ENCODE assay signal across 11 mouse cellular contexts in genomic region chr10:121374693-121375620, GRCm38 (mm10). TPM values are rescaled to one million over a fixed set of nuclear protein-coding genes. Genes with fewer than 3 reads are reported as not detected.
A peak's percentile ranks its signal among the peaks of the same experiment; 100 is the strongest.
DNase-seq lines count a peak whose midpoint lies in the region; ATAC-seq and TF ChIP-seq lines count a peak whose summit lies in the region.
"Had no signal": no experiment of that assay in that cellular context is flagged by ENCODE, and none has a peak within 500 bp of the region (broad histone marks: within the 10 kb centered on the region; RNA-seq: fewer than 3 reads in every experiment).

No protein-coding gene starts in this region.

- H3K27ac ChIP-seq in intestine, postnatal 0 days (ENCODE audit: low read depth, low read length), result peak overlapping the region; percentile 77
- no peak overlapping the region for H3K27ac ChIP-seq in intestine, embryonic 16.5 days (ENCODE audit: low read length)
- H3K27ac ChIP-seq in liver, embryonic 16.5 days (ENCODE audit: low read length), result peak overlapping the region; percentile 17; the same call in 1 of the 2 replicates
- no peak overlapping the region for H3K27ac ChIP-seq in midbrain, embryonic 14.5 days (replicated peaks; ENCODE audit: low read depth, low read length)
- H3K27ac ChIP-seq: limb, embryonic 15.5 days had no signal

- H3K27me3 ChIP-seq in intestine, postnatal 0 days (replicated peaks; ENCODE audit: control insufficient read depth, insufficient read depth, low read length), result no peaks in the 10 kb centered on the region
- H3K27me3 ChIP-seq in intestine, embryonic 16.5 days (replicated peaks; ENCODE audit: control insufficient read depth, insufficient read depth, low read length), result no peaks in the 10 kb centered on the region
- H3K27me3 ChIP-seq in liver, embryonic 16.5 days (ENCODE audit: control insufficient read depth, insufficient read depth, low read depth, low read length), result no peaks in the 10 kb centered on the region
- H3K27me3 ChIP-seq in midbrain, embryonic 14.5 days (ENCODE audit: control insufficient read depth, insufficient read depth, low read length), result no peaks in the 10 kb centered on the region
- H3K27me3 ChIP-seq: limb, embryonic 15.5 days had no signal

- WGBS in intestine, postnatal 0 days, result 75% methylated on average over 17 of the region's 17 CpGs
- 80% methylated on average over 17 of the region's 17 CpGs for WGBS in intestine, embryonic 16.5 days
- 27% methylated on average over 17 of the region's 17 CpGs for WGBS in liver, embryonic 16.5 days (ENCODE audit: insufficient replicate concordance)
- WGBS in midbrain, embryonic 14.5 days, result 92% methylated on average over 17 of the region's 17 CpGs

- no peaks in the 10 kb centered on the region for H3K9me3 ChIP-seq in intestine, postnatal 0 days (ENCODE audit: control insufficient read depth)
- H3K9me3 ChIP-seq in intestine, embryonic 16.5 days (ENCODE audit: control insufficient read depth, low read length), result no peaks in the 10 kb centered on the region
- H3K9me3 ChIP-seq in liver, embryonic 16.5 days (replicated peaks; ENCODE audit: control insufficient read depth, low read length), result no peaks in the 10 kb centered on the region
- H3K9me3 ChIP-seq in midbrain, embryonic 14.5 days (ENCODE audit: control insufficient read depth, low read length), result no peaks in the 10 kb centered on the region
- H3K9me3 ChIP-seq: limb, embryonic 15.5 days had no signal

- no peak overlapping the region for H3K4me2 ChIP-seq in intestine, postnatal 0 days (replicated peaks; ENCODE audit: low read depth)
- no peak overlapping the region for H3K4me2 ChIP-seq in intestine, embryonic 16.5 days (ENCODE audit: low read depth, low read length)
- peak overlapping the region; percentile 30 for H3K4me2 ChIP-seq in liver, embryonic 16.5 days (ENCODE audit: low read depth, low read length)
- H3K4me2 ChIP-seq in midbrain, embryonic 14.5 days (ENCODE audit: low read length), result no peak overlapping the region
- H3K4me2 ChIP-seq: limb, embryonic 15.5 days had no signal

- DNase-seq in 416B (ENCODE audit: low read depth), result peak; percentile 48
- peak; percentile 32 for DNase-seq in Muller cell, postnatal 12 days (ENCODE audit: inconsistent ontology term)
- DNase-seq in cerebellum, adult 18-20 months, result no peak
- no peak for DNase-seq in midbrain, embryonic 14.5 days
- no peak for DNase-seq in cerebellum, adult 9-11 months
- DNase-seq: kidney, adult 9 months; thymus, postnatal 25 days had no signal

- no peaks in the 10 kb centered on the region for H3K4me1 ChIP-seq in intestine, postnatal 0 days (replicated peaks; ENCODE audit: control insufficient read depth, insufficient read depth, low read length)
- peaks cover 14% of the 10 kb centered on the region for H3K4me1 ChIP-seq in intestine, embryonic 16.5 days (ENCODE audit: control insufficient read depth, insufficient read depth, low read length)
- H3K4me1 ChIP-seq in liver, embryonic 16.5 days (ENCODE audit: control insufficient read depth, low read depth, low read length), result peaks cover 12% of the 10 kb centered on the region
- no peaks in the 10 kb centered on the region for H3K4me1 ChIP-seq in midbrain, embryonic 14.5 days (ENCODE audit: control insufficient read depth, insufficient read depth, low read length)
- H3K4me1 ChIP-seq: limb, embryonic 15.5 days had no signal

- TF ChIP-seq CTCF in intestine, postnatal 0 days (IDR thresholded peaks at IDR 0.05; ENCODE audit: low read depth), result no peak

- H3K9ac ChIP-seq in intestine, postnatal 0 days (ENCODE audit: low read depth, low read length), result no peak overlapping the region
- no peak overlapping the region for H3K9ac ChIP-seq in intestine, embryonic 16.5 days (ENCODE audit: low read depth, low read length)
- H3K9ac ChIP-seq in liver, embryonic 16.5 days (ENCODE audit: low read depth, low read length), result peak overlapping the region; percentile 30
- no peak overlapping the region for H3K9ac ChIP-seq in midbrain, embryonic 14.5 days (replicated peaks; ENCODE audit: low read length)
- H3K9ac ChIP-seq: limb, embryonic 15.5 days had no signal

- H3K4me3 ChIP-seq in intestine, postnatal 0 days (ENCODE audit: low read depth, low read length), result no peak overlapping the region
- H3K4me3 ChIP-seq in intestine, embryonic 16.5 days (ENCODE audit: low read length), result no peak overlapping the region
- no peak overlapping the region for H3K4me3 ChIP-seq in liver, embryonic 16.5 days (ENCODE audit: low read depth, low read length)
- no peak overlapping the region for H3K4me3 ChIP-seq in midbrain, embryonic 14.5 days (replicated peaks; ENCODE audit: low read depth, low read length)
- H3K4me3 ChIP-seq: limb, embryonic 15.5 days had no signal

- peaks cover 70% of the 10 kb centered on the region for H3K36me3 ChIP-seq in intestine, postnatal 0 days (ENCODE audit: control insufficient read depth, insufficient read depth)
- H3K36me3 ChIP-seq in intestine, embryonic 16.5 days (ENCODE audit: control insufficient read depth, insufficient read depth, low read length), result peaks cover 33% of the 10 kb centered on the region
- H3K36me3 ChIP-seq in liver, embryonic 16.5 days (ENCODE audit: control insufficient read depth, insufficient read depth), result peaks cover 28% of the 10 kb centered on the region
- peaks cover 71% of the 10 kb centered on the region for H3K36me3 ChIP-seq in midbrain, embryonic 14.5 days (ENCODE audit: control insufficient read depth, insufficient read depth, low read length)

- ATAC-seq in intestine, postnatal 0 days, result no peak
- ATAC-seq in intestine, embryonic 16.5 days, result no peak
- peak; percentile 65 for ATAC-seq in liver, embryonic 16.5 days (ENCODE audit: low read depth)
- ATAC-seq in midbrain, embryonic 14.5 days (ENCODE audit: low FRiP score, low TSS enrichment), result no peak

RNA-seq across cellular contexts. Expression of gene Gns, which starts 10.1 kb away (rescaled TPM):
- 68.6 and 78.1 TPM in 2 replicates for polyA plus RNA-seq in intestine, postnatal 0 days (2015; fragmentation: Nextera tagmentation; extraction: Ambion mirVana)
- 43.3 and 50.4 TPM in 2 replicates for polyA plus RNA-seq in intestine, embryonic 16.5 days (2015; fragmentation: Nextera tagmentation; extraction: Ambion mirVana)
- polyA plus RNA-seq in liver, embryonic 16.5 days (2015; fragmentation: Nextera tagmentation; extraction: Ambion mirVana), result 18.7 and 22.3 TPM in 2 replicates
- 36.5 and 47.2 TPM in 2 replicates for polyA plus RNA-seq in midbrain, embryonic 14.5 days (2014; fragmentation: Nextera tagmentation; extraction: Ambion mirVana)

RNA-seq across cellular contexts. Expression of gene Tbc1d30, which starts 23.9 kb away (rescaled TPM):
- polyA plus RNA-seq in intestine, postnatal 0 days (2015; fragmentation: Nextera tagmentation; extraction: Ambion mirVana), result 2.8 and 2.9 TPM in 2 replicates
- polyA plus RNA-seq in intestine, embryonic 16.5 days (2015; fragmentation: Nextera tagmentation; extraction: Ambion mirVana), result 3.5 and 4.3 TPM in 2 replicates
- polyA plus RNA-seq in liver, embryonic 16.5 days (2015; fragmentation: Nextera tagmentation; extraction: Ambion mirVana), result 0.48 and 0.61 TPM in 2 replicates
- polyA plus RNA-seq in midbrain, embryonic 14.5 days (2014; fragmentation: Nextera tagmentation; extraction: Ambion mirVana), result 16.6 and 17.0 TPM in 2 replicates

Comparison
In these comparisons a context has a peak if more than half of its experiments do, and no peak if none do; other contexts are left out.
1. H3K27ac ChIP-seq: peak in intestine, postnatal 0 days (single experiment) and liver, embryonic 16.5 days (single experiment); none in intestine, embryonic 16.5 days (single experiment) and midbrain, embryonic 14.5 days (single experiment).
2. DNase-seq: peak in 416B (single experiment) and Muller cell, postnatal 12 days (single experiment); none in cerebellum, adult 18-20 months (0 of 2), midbrain, embryonic 14.5 days (single experiment) and cerebellum, adult 9-11 months (single experiment).